Comparison of ENCODE assay signal across 14 mouse cellular contexts in genomic region chr10:95232554-95232953, GRCm38 (mm10).
DNase-seq lines count a peak whose midpoint lies in the region; ATAC-seq and TF ChIP-seq lines count a peak whose summit lies in the region.
"Had no signal": no experiment of that assay in that cellular context is flagged by ENCODE, and none has a peak within 500 bp of the region (broad histone marks: within the 10 kb centered on the region; RNA-seq: fewer than 3 reads in every experiment).

No protein-coding gene starts in this region.

- H3K4me2 ChIP-seq in forebrain, embryonic 15.5 days (replicated peaks), result no peak overlapping the region
- H3K4me2 ChIP-seq in forebrain, postnatal 0 days (ENCODE audit: low read depth), result no peak overlapping the region
- H3K4me2 ChIP-seq in lung, embryonic 14.5 days, result peak overlapping the region; percentile 0; the same call in 1 of the 2 replicates
- no peak overlapping the region for H3K4me2 ChIP-seq in midbrain, embryonic 13.5 days (replicated peaks)
- H3K4me2 ChIP-seq: stomach, embryonic 15.5 days had no signal

- ATAC-seq in forebrain, embryonic 15.5 days (replicated peaks), result no peak
- no peak for ATAC-seq in forebrain, postnatal 0 days
- peak; percentile 67; the same call in 1 of the 2 replicates for ATAC-seq in lung, embryonic 14.5 days (ENCODE audit: insufficient read depth)
- no peak for ATAC-seq in midbrain, embryonic 13.5 days

- H3K36me3 ChIP-seq in forebrain, embryonic 15.5 days, result no peaks in the 10 kb centered on the region
- no peaks in the 10 kb centered on the region for H3K36me3 ChIP-seq in forebrain, postnatal 0 days (ENCODE audit: insufficient read depth)
- no peaks in the 10 kb centered on the region for H3K36me3 ChIP-seq in lung, embryonic 14.5 days (ENCODE audit: insufficient read depth)
- no peaks in the 10 kb centered on the region for H3K36me3 ChIP-seq in small intestine, adult 2 months (ENCODE audit: control insufficient read depth, insufficient read depth, low read length)
- no peaks in the 10 kb centered on the region for H3K36me3 ChIP-seq in midbrain, embryonic 13.5 days
- H3K36me3 ChIP-seq: stomach, embryonic 15.5 days had no signal

- TF ChIP-seq POLR2A in lung, adult 2 months (IDR thresholded peaks at IDR 0.05; ENCODE audit: borderline replicate concordance, extremely low read depth, low read depth, low read length), result no peak
- no peak for TF ChIP-seq POLR2A in small intestine, adult 2 months (IDR thresholded peaks at IDR 0.05; ENCODE audit: low read depth, low read length)

- H3K4me1 ChIP-seq in forebrain, embryonic 15.5 days, result peaks cover 40% of the 10 kb centered on the region
- H3K4me1 ChIP-seq in forebrain, postnatal 0 days (ENCODE audit: insufficient read depth), result peaks cover 6% of the 10 kb centered on the region; the same call in 1 of the 2 replicates
- peaks cover 15% of the 10 kb centered on the region for H3K4me1 ChIP-seq in lung, embryonic 14.5 days (ENCODE audit: insufficient read depth)
- peaks cover 7% of the 10 kb centered on the region for H3K4me1 ChIP-seq in lung, adult 2 months (ENCODE audit: control insufficient read depth, insufficient read depth, low read length)
- peaks cover 5% of the 10 kb centered on the region; the same call in 1 of the 2 replicates for H3K4me1 ChIP-seq in small intestine, adult 2 months (ENCODE audit: control insufficient read depth, insufficient read depth, insufficient read length, low read length)
- H3K4me1 ChIP-seq in midbrain, embryonic 13.5 days (replicated peaks), result peaks cover 26% of the 10 kb centered on the region
- H3K4me1 ChIP-seq: stomach, embryonic 15.5 days had no signal

- DNase-seq in forebrain, postnatal 0 days, result no peak
- peak; percentile 75 for DNase-seq in lung, embryonic 14.5 days
- DNase-seq in lung, adult 2 months, result no peak
- peak; percentile 38 to 66 for DNase-seq in kidney, postnatal 25 days
- DNase-seq in testis, postnatal 10 days (ENCODE audit: low spot score), result no peak
- DNase-seq: adrenal gland, postnatal 10 days; B cell, adult 2 months; cerebellum, adult 9-11 months; gastrocnemius, postnatal 36 days had no signal

- no peaks in the 10 kb centered on the region for H3K27me3 ChIP-seq in forebrain, embryonic 15.5 days
- no peaks in the 10 kb centered on the region for H3K27me3 ChIP-seq in forebrain, postnatal 0 days (ENCODE audit: insufficient read depth, low read length)
- no peaks in the 10 kb centered on the region for H3K27me3 ChIP-seq in lung, embryonic 14.5 days (ENCODE audit: insufficient read depth, low read length)
- H3K27me3 ChIP-seq in small intestine, adult 2 months (ENCODE audit: control insufficient read depth, insufficient read depth, low read length), result no peaks in the 10 kb centered on the region
- no peaks in the 10 kb centered on the region for H3K27me3 ChIP-seq in midbrain, embryonic 13.5 days
- H3K27me3 ChIP-seq: stomach, embryonic 15.5 days had no signal

- H3K9me3 ChIP-seq in forebrain, embryonic 15.5 days, result no peaks in the 10 kb centered on the region
- H3K9me3 ChIP-seq in forebrain, postnatal 0 days (ENCODE audit: low read length), result no peaks in the 10 kb centered on the region
- H3K9me3 ChIP-seq in lung, embryonic 14.5 days (ENCODE audit: low read depth, low read length), result no peaks in the 10 kb centered on the region
- no peaks in the 10 kb centered on the region for H3K9me3 ChIP-seq in midbrain, embryonic 13.5 days
- H3K9me3 ChIP-seq: stomach, embryonic 15.5 days had no signal

- TF ChIP-seq CTCF in forebrain, postnatal 0 days (IDR thresholded peaks at IDR 0.05; ENCODE audit: low read depth), result no peak
- no peak for TF ChIP-seq CTCF in lung, embryonic 14.5 days (IDR thresholded peaks at IDR 0.05; ENCODE audit: low read depth)
- no peak for TF ChIP-seq CTCF in lung, adult 2 months (IDR thresholded peaks at IDR 0.05; ENCODE audit: insufficient read depth, low read length)
- no peak for TF ChIP-seq CTCF in small intestine, adult 2 months (IDR thresholded peaks at IDR 0.05; ENCODE audit: extremely low read depth, insufficient read length, insufficient replicate concordance, low read depth, low read length)

- H3K4me3 ChIP-seq in forebrain, embryonic 15.5 days, result no peak overlapping the region
- H3K4me3 ChIP-seq in forebrain, postnatal 0 days (ENCODE audit: low read depth, low read length), result no peak overlapping the region
- H3K4me3 ChIP-seq in lung, embryonic 14.5 days (ENCODE audit: low read depth, low read length), result no peak overlapping the region
- H3K4me3 ChIP-seq in lung, adult 2 months (replicated peaks; ENCODE audit: extremely low read depth, low read depth, low read length), result no peak overlapping the region
- H3K4me3 ChIP-seq in small intestine, adult 2 months (ENCODE audit: low read depth, low read length), result no peak overlapping the region
- no peak overlapping the region for H3K4me3 ChIP-seq in midbrain, embryonic 13.5 days (replicated peaks)
- H3K4me3 ChIP-seq: erythroblast, embryonic 14.5 days; stomach, embryonic 15.5 days had no signal

- 80% methylated on average over 3 of the region's 3 CpGs for WGBS in forebrain, embryonic 15.5 days
- WGBS in forebrain, postnatal 0 days, result 75% methylated on average over 3 of the region's 3 CpGs
- 31% methylated on average over 3 of the region's 3 CpGs for WGBS in lung, embryonic 14.5 days
- WGBS in lung, adult 2 months, result 35% methylated on average over 3 of the region's 3 CpGs
- WGBS in small intestine, adult 2 months, result 64% methylated on average over 3 of the region's 3 CpGs
- 84% methylated on average over 3 of the region's 3 CpGs for WGBS in midbrain, embryonic 13.5 days

- no peak overlapping the region for H3K9ac ChIP-seq in forebrain, embryonic 15.5 days (replicated peaks)
- H3K9ac ChIP-seq in forebrain, postnatal 0 days, result no peak overlapping the region
- no peak overlapping the region for H3K9ac ChIP-seq in lung, embryonic 14.5 days
- H3K9ac ChIP-seq in midbrain, embryonic 13.5 days (replicated peaks), result no peak overlapping the region
- H3K9ac ChIP-seq: stomach, embryonic 15.5 days had no signal

- peak overlapping the region; percentile 34; the same call in 1 of the 2 replicates for H3K27ac ChIP-seq in forebrain, embryonic 15.5 days (replicated peaks)
- H3K27ac ChIP-seq in forebrain, postnatal 0 days (ENCODE audit: low read depth, low read length), result no peak overlapping the region
- peak overlapping the region; percentile 76 for H3K27ac ChIP-seq in lung, embryonic 14.5 days (ENCODE audit: low read depth)
- H3K27ac ChIP-seq in small intestine, adult 2 months (ENCODE audit: insufficient read depth, low read depth, low read length), result peak overlapping the region; percentile 5; the same call in 1 of the 2 replicates
- H3K27ac ChIP-seq in midbrain, embryonic 13.5 days, result no peak overlapping the region
- H3K27ac ChIP-seq: stomach, embryonic 15.5 days had no signal

Comparison
In these comparisons a context has a peak if more than half of its experiments do, and no peak if none do; other contexts are left out.
1. H3K27ac ChIP-seq: peak in forebrain, embryonic 15.5 days (single experiment), lung, embryonic 14.5 days (single experiment) and small intestine, adult 2 months (single experiment); none in forebrain, postnatal 0 days (single experiment) and midbrain, embryonic 13.5 days (single experiment).
2. DNase-seq: peak in lung, embryonic 14.5 days (single experiment) and kidney, postnatal 25 days (2 of 2); none in forebrain, postnatal 0 days (single experiment), lung, adult 2 months (single experiment) and testis, postnatal 10 days (single experiment).